Comparison of ENCODE assay signal across 8 mouse cellular contexts in genomic region chr9:120098682-120099081, GRCm38 (mm10). TPM values are rescaled to one million over a fixed set of nuclear protein-coding genes. Genes with fewer than 3 reads are reported as not detected.
DNase-seq lines count a peak whose midpoint lies in the region; ATAC-seq and TF ChIP-seq lines count a peak whose summit lies in the region.

No protein-coding gene starts in this region.

- no peaks in the 10 kb centered on the region for H3K9me3 ChIP-seq in ES-E14 (ENCODE audit: control insufficient read depth, insufficient read depth, low read depth, low read length)
- H3K9me3 ChIP-seq in lung, embryonic 14.5 days (ENCODE audit: low read depth, low read length): no peaks in the 10 kb centered on the region; the same call in 1 of the 2 replicates

- no peak overlapping the region for H3K4me2 ChIP-seq in lung, embryonic 14.5 days

- no peaks in the 10 kb centered on the region for H3K4me1 ChIP-seq in ES-E14 (ENCODE audit: control insufficient read depth in 2 of 2, insufficient read depth in 2 of 2, low read length in 2 of 2, poor library complexity in 1 of 2)
- H3K4me1 ChIP-seq in lung, embryonic 14.5 days (ENCODE audit: insufficient read depth): no peaks in the 10 kb centered on the region

- peak; percentile 87 for TF ChIP-seq CTCF in gastrocnemius, adult 2 months (IDR thresholded peaks at IDR 0.05)
- TF ChIP-seq CTCF in lung, embryonic 14.5 days (IDR thresholded peaks at IDR 0.05; ENCODE audit: low read depth): peak; percentile 86

- peak; percentile 47; the same call in 1 of the 2 replicates for ATAC-seq in lung, embryonic 14.5 days (ENCODE audit: insufficient read depth)

- peak overlapping the region in 1 of 2 experiments; percentile 37; a peak in 2 of 4 replicates for H3K4me3 ChIP-seq in ES-E14 (ENCODE audit: insufficient read depth in 1 of 2, low read depth in 1 of 2, low read length in 2 of 2, poor library complexity in 1 of 2, severe bottlenecking in 1 of 2)
- H3K4me3 ChIP-seq in gastrocnemius, adult 2 months: no peak overlapping the region
- H3K4me3 ChIP-seq in lung, embryonic 14.5 days (ENCODE audit: low read depth, low read length): no peak overlapping the region

- no peaks in the 10 kb centered on the region for H3K36me3 ChIP-seq in ES-E14 (ENCODE audit: control insufficient read depth, insufficient read depth, low read length, poor library complexity, severe bottlenecking)
- H3K36me3 ChIP-seq in lung, embryonic 14.5 days (ENCODE audit: insufficient read depth): no peaks in the 10 kb centered on the region

- H3K27me3 ChIP-seq in lung, embryonic 14.5 days (ENCODE audit: insufficient read depth, low read length): no peaks in the 10 kb centered on the region

- in situ Hi-C loops in ES-E14 (cut with MboI; ENCODE audit: low sequenced_read_pairs in 2 of 2, unreplicated experiment in 2 of 2): loop anchor here in 1 of 2 experiments (5.0 kb wide), 1 partner anchor 71 kb away; no protein-coding TSS in a partner anchor

- WGBS in lung, embryonic 14.5 days: 18% methylated on average over 7 of the region's 7 CpGs

- peak; percentile 65 for DNase-seq in heart, adult 8-10 months (ENCODE audit: low spot score)
- DNase-seq in heart, adult 11 months: no peak
- peak; percentile 77 for DNase-seq in ES-E14 (ENCODE audit: low read depth, low spot score)
- DNase-seq in cerebellum, adult 9-11 months: peak; percentile 46
- peak; percentile 65 for DNase-seq in gastrocnemius, adult 2 months
- DNase-seq in kidney, postnatal 14 days: peak; percentile 69
- peak; percentile 89 for DNase-seq in lung, embryonic 14.5 days
- peak; percentile 82 for DNase-seq in right cerebral cortex, postnatal 4 days

- no peak overlapping the region for H3K27ac ChIP-seq in ES-E14 (ENCODE audit: insufficient read depth, low read depth, low read length, poor library complexity, severe bottlenecking)
- H3K27ac ChIP-seq in gastrocnemius, adult 2 months: no peak overlapping the region
- no peak overlapping the region for H3K27ac ChIP-seq in lung, embryonic 14.5 days (ENCODE audit: low read depth)

- no peak overlapping the region for H3K9ac ChIP-seq in ES-E14 (ENCODE audit: insufficient read depth, low read depth, low read length, poor library complexity, severe bottlenecking)
- H3K9ac ChIP-seq in lung, embryonic 14.5 days: no peak overlapping the region

- intact Hi-C loops in gastrocnemius, adult 2 months (cut with DNase I): loop anchor here (1.0 kb wide), 1 partner anchor 71 kb away; no protein-coding TSS in a partner anchor

TF ChIP-seq in ES-E14, 5 proteins besides CTCF, POLR2A, EP300 and RAD21:
- TF ChIP-seq HCFC1 (IDR thresholded peaks at IDR 0.05; ENCODE audit: borderline replicate concordance, insufficient read depth, low read length): no peak
- no peak for TF ChIP-seq CHD2 (IDR thresholded peaks at IDR 0.05; ENCODE audit: low read depth, low read length)
- TF ChIP-seq ZC3H11A (IDR thresholded peaks at IDR 0.05; ENCODE audit: borderline replicate concordance, low read depth, low read length): peak; percentile 69
- no peak for TF ChIP-seq ZNF384 (IDR thresholded peaks at IDR 0.05; ENCODE audit: low read depth, low read length)
- no peak for TF ChIP-seq MAFK (IDR thresholded peaks at IDR 0.05; ENCODE audit: insufficient read depth, low read depth, low read length)

RNA-seq across cellular contexts. Expression of gene Ccr8, which starts 6.8 kb away (rescaled TPM):
- total RNA-seq in heart, adult 8-10 months (2022): not detected
- total RNA-seq in ES-E14 (2012; rRNA removed): 0.40 and 1.3 TPM in 2 replicates
- total RNA-seq in gastrocnemius, adult 2 months (2021): not detected
- 0.16 TPM in 1 of 2 replicates, not detected in the other for polyA plus RNA-seq in lung, embryonic 14.5 days (2014; fragmentation: Nextera tagmentation; extraction: Ambion mirVana)

RNA-seq across cellular contexts. Expression of gene Slc25a38, which starts 11.5 kb away (rescaled TPM):
- 10 to 100 TPM; 20.0 to 23.2 (median 21.8) TPM for total RNA-seq in heart, adult 8-10 months (2022)
- 37.4 and 39.5 TPM in 2 replicates for total RNA-seq in ES-E14 (2012; rRNA removed)
- total RNA-seq in gastrocnemius, adult 2 months (2021): 10 to 100 TPM; 10.4 to 12.1 TPM
- polyA plus RNA-seq in lung, embryonic 14.5 days (2014; fragmentation: Nextera tagmentation; extraction: Ambion mirVana): 26.9 and 31.4 TPM in 2 replicates

RNA-seq across cellular contexts. Expression of gene Rpsa, which starts 28.8 kb away (rescaled TPM):
- total RNA-seq in heart, adult 8-10 months (2022): 100 to 1,000 TPM; 429 to 518 (median 467) TPM
- total RNA-seq in ES-E14 (2012; rRNA removed): 2,665 and 2,882 TPM in 2 replicates
- 100 to 1,000 TPM; 395 to 503 TPM for total RNA-seq in gastrocnemius, adult 2 months (2021)
- 2,022 and 2,170 TPM in 2 replicates for polyA plus RNA-seq in lung, embryonic 14.5 days (2014; fragmentation: Nextera tagmentation; extraction: Ambion mirVana)

RNA-seq across cellular contexts. Expression of gene Cx3cr1, which starts 29.0 kb away (rescaled TPM):
- 1 to 10 TPM in 2 of 4 experiments, under 1 TPM in 2; 0.89 to 1.3 (median 1.1) TPM for total RNA-seq in heart, adult 8-10 months (2022)
- total RNA-seq in ES-E14 (2012; rRNA removed): 0.09 TPM in 1 of 2 replicates, not detected in the other
- total RNA-seq in gastrocnemius, adult 2 months (2021): under 1 TPM; 0.15 to 0.20 TPM
- 8.7 and 9.7 TPM in 2 replicates for polyA plus RNA-seq in lung, embryonic 14.5 days (2014; fragmentation: Nextera tagmentation; extraction: Ambion mirVana)

RNA-seq across cellular contexts. Expression of gene Mobp, which starts 50.8 kb away (rescaled TPM):
- total RNA-seq in heart, adult 8-10 months (2022): under 1 TPM in 3 of 4 experiments, not detected in 1; 0.16 to 0.53 (median 0.33) TPM
- total RNA-seq in ES-E14 (2012; rRNA removed): 2.7 and 5.4 TPM in 2 replicates
- total RNA-seq in gastrocnemius, adult 2 months (2021): not detected
- not detected in 2 replicates for polyA plus RNA-seq in lung, embryonic 14.5 days (2014; fragmentation: Nextera tagmentation; extraction: Ambion mirVana)
